ENCODE assay signal across 21 mouse cellular contexts in the genomic region with DNA sequence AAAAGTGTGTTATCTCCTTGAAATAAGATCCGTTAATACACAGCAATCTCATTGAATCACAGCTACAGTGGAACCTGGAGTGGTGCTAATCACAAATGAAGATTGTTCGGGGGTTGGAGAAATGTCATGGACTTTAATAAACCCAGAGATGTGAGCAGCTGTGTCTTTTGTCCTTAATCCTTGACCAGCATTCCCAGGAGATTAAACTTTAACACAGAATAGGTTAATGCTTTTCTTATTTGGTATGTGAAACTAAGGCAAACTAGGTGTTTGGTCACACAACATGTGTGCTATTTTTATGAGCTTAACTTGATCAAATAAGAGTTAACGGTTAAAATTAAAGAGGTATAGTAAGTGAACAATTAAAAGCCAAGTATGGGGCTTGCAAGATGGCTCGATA.
DNase-seq lines count a peak whose midpoint lies in the region; ATAC-seq and TF ChIP-seq lines count a peak whose summit lies in the region.
"Had no signal": no experiment of that assay in that cellular context is flagged by ENCODE, and none has a peak within 500 bp of the region (broad histone marks: within the 10 kb centered on the region; RNA-seq: fewer than 3 reads in every experiment).

No protein-coding gene starts in this region.

- no peaks in the 10 kb centered on the region for H3K9me3 ChIP-seq in forebrain, embryonic 16.5 days (ENCODE audit: control insufficient read depth, low read length)
- no peaks in the 10 kb centered on the region for H3K9me3 ChIP-seq in forebrain, embryonic 11.5 days (ENCODE audit: control insufficient read depth, low read length)
- H3K9me3 ChIP-seq: heart, embryonic 13.5 days; liver, embryonic 15.5 days; lung, embryonic 15.5 days; midbrain, embryonic 10.5 days had no signal

- TF ChIP-seq POLR2A in kidney, adult 2 months (IDR thresholded peaks at IDR 0.05; ENCODE audit: low read depth, low read length) = no peak

- no peak overlapping the region for H3K9ac ChIP-seq in forebrain, embryonic 16.5 days (replicated peaks; ENCODE audit: low read depth, low read length)
- H3K9ac ChIP-seq in forebrain, embryonic 11.5 days (ENCODE audit: low read length) = no peak overlapping the region
- H3K9ac ChIP-seq: heart, embryonic 13.5 days; liver, embryonic 15.5 days; lung, embryonic 15.5 days had no signal

- H3K4me3 ChIP-seq in forebrain, embryonic 16.5 days (replicated peaks; ENCODE audit: low read length) = no peak overlapping the region
- no peak overlapping the region for H3K4me3 ChIP-seq in forebrain, embryonic 11.5 days (ENCODE audit: low read depth, low read length)
- no peak overlapping the region for H3K4me3 ChIP-seq in kidney, adult 2 months (ENCODE audit: insufficient read depth, low read depth, low read length)
- H3K4me3 ChIP-seq: heart, embryonic 13.5 days; liver, embryonic 15.5 days; lung, embryonic 15.5 days; midbrain, embryonic 10.5 days had no signal

- no peak overlapping the region for H3K27ac ChIP-seq in forebrain, embryonic 16.5 days (ENCODE audit: low read length)
- H3K27ac ChIP-seq in forebrain, embryonic 11.5 days (ENCODE audit: low read depth, low read length) = no peak overlapping the region
- peak overlapping the region; percentile 28; the same call in 1 of the 2 replicates for H3K27ac ChIP-seq in kidney, adult 2 months (ENCODE audit: insufficient read depth, low read depth, low read length)
- H3K27ac ChIP-seq: heart, embryonic 13.5 days; liver, embryonic 15.5 days; lung, embryonic 15.5 days; midbrain, embryonic 10.5 days had no signal

- H3K4me1 ChIP-seq in forebrain, embryonic 16.5 days (replicated peaks; ENCODE audit: control insufficient read depth, insufficient read depth, low read length) = no peaks in the 10 kb centered on the region
- no peaks in the 10 kb centered on the region for H3K4me1 ChIP-seq in forebrain, embryonic 11.5 days (replicated peaks; ENCODE audit: control insufficient read depth, insufficient read depth, low read length)
- peaks cover 4% of the 10 kb centered on the region; the same call in 1 of the 2 replicates for H3K4me1 ChIP-seq in kidney, adult 2 months (ENCODE audit: control insufficient read depth, insufficient read depth, low read length)
- H3K4me1 ChIP-seq: heart, embryonic 13.5 days; liver, embryonic 15.5 days; lung, embryonic 15.5 days; midbrain, embryonic 10.5 days had no signal

- no peak overlapping the region for H3K4me2 ChIP-seq in forebrain, embryonic 16.5 days (ENCODE audit: low read length)
- H3K4me2 ChIP-seq in forebrain, embryonic 11.5 days (ENCODE audit: low read depth, low read length, severe bottlenecking) = no peak overlapping the region
- H3K4me2 ChIP-seq: heart, embryonic 13.5 days; liver, embryonic 15.5 days; lung, embryonic 15.5 days had no signal

- no peak for DNase-seq in forebrain, embryonic 11.5 days (ENCODE audit: low spot score)
- peak; percentile 71 for DNase-seq in kidney, adult 2 months
- DNase-seq in kidney, postnatal 10 days = no peak
- peak; percentile 6 to 33 for DNase-seq in kidney, postnatal 36 days
- no peak for DNase-seq in kidney, postnatal 4 days
- DNase-seq: adrenal gland, postnatal 10 days; cerebellum, adult 8-10 months; cerebellum, postnatal 25 days; gastrocnemius, postnatal 10 days; heart, postnatal 10 days; layer of hippocampus, adult 9-11 months; liver; thymus, adult 2 months; thymus, postnatal 36 days had no signal

- 65% methylated on average over 4 of the region's 4 CpGs for WGBS in forebrain, embryonic 16.5 days
- WGBS in forebrain, embryonic 11.5 days = 75% methylated on average over 4 of the region's 4 CpGs
- WGBS in kidney, adult 2 months = 50% methylated on average over 4 of the region's 4 CpGs

- no peak for TF ChIP-seq CTCF in kidney, adult 2 months (conservative IDR thresholded peaks at IDR 0.05; ENCODE audit: insufficient read depth, insufficient read length, low read depth, low read length)

- peak; percentile 28; the same call in 1 of the 2 replicates for ATAC-seq in forebrain, embryonic 16.5 days
- ATAC-seq in forebrain, embryonic 11.5 days (replicated peaks; ENCODE audit: low FRiP score) = no peak
- ATAC-seq: inflammation-experienced regulatory T-cells, adult 6 months; Patski had no signal

- H3K36me3 ChIP-seq in forebrain, embryonic 16.5 days (ENCODE audit: control insufficient read depth, insufficient read depth) = no peaks in the 10 kb centered on the region
- no peaks in the 10 kb centered on the region for H3K36me3 ChIP-seq in forebrain, embryonic 11.5 days (ENCODE audit: control insufficient read depth, insufficient read depth, low read length)
- H3K36me3 ChIP-seq in kidney, adult 2 months (ENCODE audit: control insufficient read depth, insufficient read depth, low read length) = no peaks in the 10 kb centered on the region
- H3K36me3 ChIP-seq: heart, embryonic 13.5 days; liver, embryonic 15.5 days; lung, embryonic 15.5 days; midbrain, embryonic 10.5 days had no signal

- H3K27me3 ChIP-seq in forebrain, embryonic 16.5 days (replicated peaks; ENCODE audit: control insufficient read depth, insufficient read depth, low read length) = no peaks in the 10 kb centered on the region
- H3K27me3 ChIP-seq in forebrain, embryonic 11.5 days (ENCODE audit: control insufficient read depth, insufficient read depth, low read length) = no peaks in the 10 kb centered on the region
- H3K27me3 ChIP-seq in kidney, adult 2 months (replicated peaks; ENCODE audit: control insufficient read depth, insufficient read depth, low read length) = no peaks in the 10 kb centered on the region
- H3K27me3 ChIP-seq: heart, embryonic 13.5 days; liver, embryonic 15.5 days; lung, embryonic 15.5 days had no signal

Comparison
In these comparisons a context has a peak if more than half of its experiments do, and no peak if none do; other contexts are left out.
1. DNase-seq: peak in kidney, adult 2 months (single experiment) and kidney, postnatal 36 days (2 of 2); none in forebrain, embryonic 11.5 days (single experiment), kidney, postnatal 10 days (single experiment) and kidney, postnatal 4 days (0 of 2).